Mouse (Mus musculus): ENCODE measurements at regions not wholly inside any gene's neighbourhood (a gene's known extent, or its start where the extent isn't known, plus 50 kb on each side); places are given as distances from the start of the nearest gene placed in this dataset.
"Not testable (repeated sequence)": the region's sequence is repeated elsewhere in the genome, so short reads cannot be mapped to it uniquely, and the experiment has no call there.

GRCm38 (mm10) chr9:78769168-78769567 lies 153.8 kb downstream of the Cd109 start:
- WGBS, result 42% methylated on average over 5 of the region's 5 CpGs
- Histone ChIP-seq H3K27me3 (no peaks in the 10 kb centered on the region), H3K9me3 (no peaks in the 10 kb centered on the region), H3K4me2 (replicated peaks) (no peak overlapping the region), H3K4me1 (replicated peaks) (no peaks in the 10 kb centered on the region), H3K36me3 (no peaks in the 10 kb centered on the region), H3K27ac (no peak overlapping the region), H3K4me3 (replicated peaks) (no peak overlapping the region), H3K9ac (replicated peaks) (no peak overlapping the region)
- ATAC-seq, result no peak

GRCm38 (mm10) chr9:78773936-78774335 lies 158.6 kb downstream of the Cd109 start:
- Histone ChIP-seq H3K4me3 (replicated peaks) (no peak overlapping the region), H3K36me3 (no peaks in the 10 kb centered on the region), H3K4me1 (replicated peaks) (no peaks in the 10 kb centered on the region), H3K27ac (no peak overlapping the region), H3K27me3 (no peaks in the 10 kb centered on the region), H3K4me2 (replicated peaks) (no peak overlapping the region), H3K9me3 (no peaks in the 10 kb centered on the region), H3K9ac (replicated peaks) (no peak overlapping the region)
- WGBS, result 64% methylated on average over 3 of the region's 3 CpGs
- ATAC-seq, result no peak

- no peak overlapping the region for H3K27ac ChIP-seq
- no peaks in the 10 kb centered on the region for H3K27me3 ChIP-seq
- no peaks in the 10 kb centered on the region for H3K36me3 ChIP-seq
- H3K4me3 ChIP-seq (replicated peaks), result no peak overlapping the region
- no peaks in the 10 kb centered on the region for H3K4me1 ChIP-seq (replicated peaks)
- no peak overlapping the region for H3K9ac ChIP-seq (replicated peaks)
- H3K4me2 ChIP-seq (replicated peaks), result no peak overlapping the region
- no peaks in the 10 kb centered on the region for H3K9me3 ChIP-seq
- ATAC-seq, result 0 out of 2 replicates have a peak, but pooled peaks have one; percentile 37
- WGBS, result 15% methylated on average over 5 of the region's 5 CpGs
Measured at GRCm38 (mm10) chr9:78775462-78775861, 160.1 kb downstream of the Cd109 start.

GRCm38 (mm10) chr9:78780595-78780994 lies 165.2 kb downstream of the Cd109 start:
- Histone ChIP-seq H3K36me3 (no peaks in the 10 kb centered on the region), H3K27ac (no peak overlapping the region), H3K9ac (replicated peaks) (no peak overlapping the region), H3K27me3 (no peaks in the 10 kb centered on the region), H3K4me2 (replicated peaks) (no peak overlapping the region), H3K9me3 (no peaks in the 10 kb centered on the region), H3K4me1 (replicated peaks) (no peaks in the 10 kb centered on the region), H3K4me3 (replicated peaks) (no peak overlapping the region)
- 88% methylated on average over 4 of the region's 4 CpGs for WGBS
- no peak for ATAC-seq

- WGBS, result 92% methylated on average over 4 of the region's 4 CpGs
- no peak overlapping the region for H3K9ac ChIP-seq (replicated peaks)
- H3K36me3 ChIP-seq, result no peaks in the 10 kb centered on the region
- no peak overlapping the region for H3K4me3 ChIP-seq (replicated peaks)
- no peak for ATAC-seq
- H3K27ac ChIP-seq, result no peak overlapping the region
- H3K4me2 ChIP-seq (replicated peaks), result no peak overlapping the region
- no peaks in the 10 kb centered on the region for H3K4me1 ChIP-seq (replicated peaks)
- H3K9me3 ChIP-seq, result no peaks in the 10 kb centered on the region
- no peaks in the 10 kb centered on the region for H3K27me3 ChIP-seq
Measured at GRCm38 (mm10) chr9:78782297-78782696, 167.0 kb downstream of the Cd109 start.

GRCm38 (mm10) chr9:78782860-78783259 lies 167.5 kb downstream of the Cd109 start:
- H3K4me2 ChIP-seq (replicated peaks), result no peak overlapping the region
- no peak overlapping the region for H3K27ac ChIP-seq
- no peaks in the 10 kb centered on the region for H3K4me1 ChIP-seq (replicated peaks)
- no peak overlapping the region for H3K4me3 ChIP-seq (replicated peaks)
- H3K9ac ChIP-seq (replicated peaks), result no peak overlapping the region
- no peaks in the 10 kb centered on the region for H3K27me3 ChIP-seq
- no peak for ATAC-seq
- H3K9me3 ChIP-seq, result no peaks in the 10 kb centered on the region
- 85% methylated on average over 8 of the region's 8 CpGs for WGBS
- no peaks in the 10 kb centered on the region for H3K36me3 ChIP-seq

- Histone ChIP-seq H3K36me3 (no peaks in the 10 kb centered on the region), H3K4me3 (replicated peaks) (no peak overlapping the region), H3K4me2 (replicated peaks) (no peak overlapping the region), H3K4me1 (replicated peaks) (no peaks in the 10 kb centered on the region), H3K9me3 (no peaks in the 10 kb centered on the region), H3K9ac (replicated peaks) (no peak overlapping the region), H3K27me3 (no peaks in the 10 kb centered on the region), H3K27ac (no peak overlapping the region)
- WGBS, result 3% methylated on average over 1 of the region's 1 CpGs
- peak; percentile 90 for ATAC-seq
Measured at GRCm38 (mm10) chr9:78787866-78788265, 172.5 kb downstream of the Cd109 start.

GRCm38 (mm10) chr9:78789703-78790102 lies 174.4 kb downstream of the Cd109 start:
- H3K36me3 ChIP-seq, result no peaks in the 10 kb centered on the region
- no peak overlapping the region for H3K4me2 ChIP-seq (replicated peaks)
- no peak overlapping the region for H3K9ac ChIP-seq (replicated peaks)
- no peak overlapping the region for H3K27ac ChIP-seq
- H3K4me1 ChIP-seq (replicated peaks), result no peaks in the 10 kb centered on the region
- H3K27me3 ChIP-seq, result no peaks in the 10 kb centered on the region
- peak; percentile 87 for ATAC-seq
- no peaks in the 10 kb centered on the region for H3K9me3 ChIP-seq
- H3K4me3 ChIP-seq (replicated peaks), result no peak overlapping the region

GRCm38 (mm10) chr9:78790155-78790554 lies 174.8 kb downstream of the Cd109 start:
- ATAC-seq, result no peak
- WGBS, result 78% methylated on average over 2 of the region's 2 CpGs
- H3K9me3 ChIP-seq, result no peaks in the 10 kb centered on the region
- H3K9ac ChIP-seq (replicated peaks), result no peak overlapping the region
- H3K4me2 ChIP-seq (replicated peaks), result no peak overlapping the region
- no peak overlapping the region for H3K27ac ChIP-seq
- no peaks in the 10 kb centered on the region for H3K27me3 ChIP-seq
- H3K4me1 ChIP-seq (replicated peaks), result no peaks in the 10 kb centered on the region
- no peak overlapping the region for H3K4me3 ChIP-seq (replicated peaks)
- H3K36me3 ChIP-seq, result no peaks in the 10 kb centered on the region

- no peak overlapping the region for H3K27ac ChIP-seq
- no peak overlapping the region for H3K4me2 ChIP-seq (replicated peaks)
Measured at GRCm38 (mm10) chr9:78795801-78796200, 180.5 kb downstream of the Cd109 start.

GRCm38 (mm10) chr9:78817221-78817620 lies 201.9 kb downstream of the Cd109 start:
- Histone ChIP-seq H3K36me3 (no peaks in the 10 kb centered on the region), H3K27ac (no peak overlapping the region), H3K27me3 (no peaks in the 10 kb centered on the region), H3K4me2 (replicated peaks) (no peak overlapping the region), H3K4me1 (replicated peaks) (no peaks in the 10 kb centered on the region), H3K9me3 (no peaks in the 10 kb centered on the region), H3K9ac (replicated peaks) (no peak overlapping the region), H3K4me3 (replicated peaks) (no peak overlapping the region)
- 79% methylated on average over 4 of the region's 4 CpGs for WGBS
- no peak for ATAC-seq

More at GRCm38 (mm10) chr9:78795801-78796200, 180.5 kb downstream of the Cd109 start:
- Histone ChIP-seq H3K9ac (replicated peaks) (no peak overlapping the region), H3K36me3 (no peaks in the 10 kb centered on the region), H3K27me3 (no peaks in the 10 kb centered on the region), H3K4me3 (replicated peaks) (no peak overlapping the region), H3K4me1 (replicated peaks) (no peaks in the 10 kb centered on the region), H3K9me3 (no peaks in the 10 kb centered on the region)
- ATAC-seq, result no peak
- 83% methylated on average over 1 of the region's 1 CpGs for WGBS

- H3K4me2 ChIP-seq (replicated peaks), result peak overlapping the region; percentile 55
- H3K9ac ChIP-seq (replicated peaks), result peak overlapping the region; percentile 53
- peak overlapping the region; percentile 40 for H3K4me3 ChIP-seq (replicated peaks)
- H3K9me3 ChIP-seq; H3K27me3 ChIP-seq; H3K36me3 ChIP-seq; H3K4me1 ChIP-seq (replicated peaks); H3K27ac ChIP-seq: not testable (repeated sequence)
- 9% methylated on average over 44 of the region's 52 CpGs for WGBS
- peak; percentile 88 for ATAC-seq
Measured at GRCm38 (mm10) chr9:78821554-78822212, 206.3 kb downstream of the Cd109 start.

Measured in midbrain, embryonic 13.5 days (tissue).